Mouse (Mus musculus) ES-Bruce4 (cell line): ENCODE results near the gene Letm1. TPM values are rescaled to one million over a fixed set of nuclear protein-coding genes. Genes with fewer than 3 reads are reported as not detected.
A peak's percentile ranks its signal among the peaks of the same experiment; 100 is the strongest.

Experiments
- H3K27ac ChIP-seq: 2 replicates; pipeline ENCODE4 v1.5.1; 2012; ENCODE audit warnings: low read length, inconsistent platforms; ENCODE audit not compliant: insufficient read depth
- H3K27me3 ChIP-seq: 2 replicates; pipeline ENCODE4 v1.6.1; 2012; ENCODE audit warnings: mild to moderate bottlenecking, low read length, inconsistent platforms; ENCODE audit not compliant: control insufficient read depth, poor library complexity, insufficient read depth, severe bottlenecking
- H3K36me3 ChIP-seq: 2 replicates; pipeline ENCODE4 v1.6.1; 2012; ENCODE audit warnings: inconsistent platforms, mild to moderate bottlenecking, low read length, moderate library complexity; ENCODE audit not compliant: control insufficient read depth, poor library complexity, insufficient read depth, severe bottlenecking
- H3K4me1 ChIP-seq: one replicate; pipeline ENCODE4 v1.8.1; 2011; ENCODE audit warnings: low read length; ENCODE audit not compliant: control insufficient read depth, insufficient read depth
- H3K4me3 ChIP-seq: 2 replicates; pipeline ENCODE4 v1.5.1; 2011; ENCODE audit warnings: low read depth, mild to moderate bottlenecking, low read length
- H3K9ac ChIP-seq: 2 replicates; pipeline ENCODE4 v1.6.1; 2012; ENCODE audit warnings: low read depth, mild to moderate bottlenecking, inconsistent platforms; ENCODE audit not compliant: poor library complexity, severe bottlenecking
- H3K9me3 ChIP-seq: replicated peaks from 2 replicates; pipeline ENCODE4 v1.6.1; 2012; ENCODE audit warnings: mild to moderate bottlenecking, low read length, inconsistent platforms; ENCODE audit not compliant: control insufficient read depth, poor library complexity, insufficient read depth, severe bottlenecking
- CTCF ChIP-seq: IDR thresholded peaks from one replicate; pipeline ENCODE4 v1.8.1; 2011; ENCODE audit warnings: low read depth, low read length
- EP300 ChIP-seq: IDR thresholded peaks from 2 replicates; pipeline ENCODE4 v1.6.1; 2011; ENCODE audit warnings: low read depth, low read length; ENCODE audit not compliant: insufficient read depth
- POLR2A ChIP-seq: IDR thresholded peaks from one replicate; pipeline ENCODE4 v1.8.1; 2011; ENCODE audit warnings: low read length; ENCODE audit not compliant: insufficient read depth
- polyA plus RNA-seq: library from polyadenylated mRNA; stranded (reverse); fragments of >200 nt; gene quantifications from 2 replicates; pipeline ENCODE4 v1.2.4, GENCODE M21; 2011; ENCODE audit warnings: low read depth; ENCODE audit not compliant: missing spikeins, insufficient read depth, insufficient read length

The Letm1 gene
- polyA plus RNA-seq, 1 experiment = 34.2 TPM

DNA sequence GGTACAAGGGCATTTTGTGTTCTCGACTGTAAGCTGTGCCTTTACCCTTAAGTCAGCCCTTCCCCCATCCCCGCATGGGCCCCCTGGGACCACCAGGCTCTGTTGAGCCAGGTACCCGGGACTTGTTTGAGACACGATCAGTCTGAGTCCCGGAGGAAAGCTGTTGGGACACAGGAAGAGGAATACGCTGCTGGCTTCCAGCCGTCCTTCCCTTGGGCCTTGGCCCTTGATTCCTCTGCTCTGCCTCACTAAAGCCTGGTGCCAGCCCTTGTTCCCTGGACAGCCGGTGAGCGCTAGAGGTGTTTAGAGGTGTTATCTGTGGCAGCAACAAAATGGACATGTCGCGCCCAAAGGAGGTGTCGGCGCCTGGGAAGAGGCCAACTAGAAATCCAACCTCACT is 82.6 kb downstream of the Letm1 start:
- Histone ChIP-seq H3K4me3 (no peak overlapping the region), H3K36me3 (no peaks in the 10 kb centered on the region), H3K9me3 (0 out of 2 replicates have a peak, but pooled peaks cover 4% of the 10 kb centered on the region), H3K4me1 (peaks cover 6% of the 10 kb centered on the region), H3K9ac (no peak overlapping the region), H3K27me3 (no peaks in the 10 kb centered on the region), H3K27ac (no peak overlapping the region)
- TF ChIP-seq CTCF = no peak
- TF ChIP-seq POLR2A = no peak
- no peak for TF ChIP-seq EP300

DNA sequence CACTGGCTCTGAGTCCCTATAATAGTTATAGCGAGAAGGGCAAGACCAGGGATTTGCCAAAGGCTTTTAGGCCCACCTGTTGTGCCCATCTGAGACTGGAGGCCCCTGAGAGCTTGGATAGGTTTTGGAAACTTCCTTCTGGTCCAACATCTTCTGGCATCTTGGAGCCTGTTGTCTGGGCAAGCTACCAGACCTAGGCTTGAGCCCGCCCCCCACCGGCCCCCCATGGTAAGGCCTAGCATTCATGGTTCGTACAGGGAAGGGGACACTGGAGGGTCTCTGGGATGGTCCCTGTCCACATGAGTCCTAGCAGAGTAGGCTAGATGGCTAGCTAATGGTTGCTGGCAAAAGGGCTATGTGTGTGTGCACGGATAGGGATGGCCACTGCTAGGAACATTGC is 83.9 kb downstream of the Letm1 start:
- Histone ChIP-seq H3K36me3 (no peaks in the 10 kb centered on the region), H3K27me3 (no peaks in the 10 kb centered on the region), H3K4me3 (no peak overlapping the region), H3K4me1 (peaks cover 3% of the 10 kb centered on the region), H3K9ac (no peak overlapping the region), H3K9me3 (0 out of 2 replicates have a peak, but pooled peaks cover 4% of the 10 kb centered on the region), H3K27ac (no peak overlapping the region)
- TF ChIP-seq EP300 (no peak), POLR2A (no peak), CTCF (no peak)

DNA sequence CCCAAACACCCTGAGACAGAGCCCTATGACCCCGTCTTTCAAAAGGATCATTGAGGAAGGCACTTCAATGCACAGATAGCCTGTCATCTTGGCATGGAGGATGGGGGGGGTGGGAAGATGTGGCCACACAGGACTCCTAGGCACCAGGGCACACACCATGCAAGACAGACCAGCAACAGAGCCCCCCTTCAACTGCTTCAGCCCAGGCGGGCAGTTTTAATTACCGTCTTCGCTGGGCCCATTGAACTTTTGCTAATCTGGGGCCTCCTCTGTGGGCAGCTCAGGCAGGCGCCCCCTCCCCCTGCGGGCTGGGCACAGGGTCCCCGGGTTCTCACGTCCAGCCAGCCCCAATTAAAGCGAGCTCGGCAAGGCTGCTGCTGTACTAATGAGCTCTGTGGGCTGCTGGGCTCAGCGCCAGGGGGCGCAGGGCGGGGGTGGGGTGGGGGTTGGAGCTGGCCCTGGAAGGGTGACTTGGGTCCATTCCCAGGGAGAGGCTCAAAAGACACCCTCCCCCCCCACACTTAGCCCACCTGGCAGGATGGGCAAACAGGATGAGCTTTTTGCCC is 84.6 kb downstream of the Letm1 start:
- H3K9ac ChIP-seq = no peak overlapping the region
- H3K27ac ChIP-seq = no peak overlapping the region
- H3K36me3 ChIP-seq = no peaks in the 10 kb centered on the region
- H3K4me3 ChIP-seq = no peak overlapping the region
- TF ChIP-seq EP300 (no peak), POLR2A (no peak), CTCF (no peak)
- H3K9me3 ChIP-seq = 0 out of 2 replicates have a peak, but pooled peaks cover 4% of the 10 kb centered on the region
- no peaks in the 10 kb centered on the region for H3K27me3 ChIP-seq
- H3K4me1 ChIP-seq = peaks cover 3% of the 10 kb centered on the region

DNA sequence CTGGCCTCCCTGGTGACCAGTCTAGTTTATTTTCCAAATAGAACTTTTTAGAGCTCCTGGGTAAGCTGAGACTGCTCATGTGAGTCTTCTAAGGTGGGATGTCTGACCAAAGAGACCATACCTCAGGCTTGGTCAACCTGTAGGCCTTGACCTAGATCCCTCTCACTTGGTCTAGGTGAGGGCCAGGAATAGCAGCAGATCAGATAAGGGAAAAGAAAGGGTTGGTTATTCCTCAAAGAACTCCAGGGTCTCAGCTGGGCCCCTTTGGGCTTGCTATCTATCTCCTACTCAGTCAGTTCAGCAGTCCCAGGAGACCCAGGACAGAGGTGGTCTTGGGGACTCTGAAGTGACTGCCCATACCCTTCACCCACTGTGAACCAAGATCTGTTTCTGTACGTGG is 85.1 kb downstream of the Letm1 start:
- H3K27ac ChIP-seq = no peak overlapping the region
- 0 out of 2 replicates have a peak, but pooled peaks cover 4% of the 10 kb centered on the region for H3K9me3 ChIP-seq
- peaks cover 3% of the 10 kb centered on the region for H3K4me1 ChIP-seq
- H3K4me3 ChIP-seq = no peak overlapping the region
- TF ChIP-seq CTCF (no peak), EP300 (no peak), POLR2A (no peak)
- H3K27me3 ChIP-seq = no peaks in the 10 kb centered on the region
- H3K9ac ChIP-seq = no peak overlapping the region
- no peaks in the 10 kb centered on the region for H3K36me3 ChIP-seq

DNA sequence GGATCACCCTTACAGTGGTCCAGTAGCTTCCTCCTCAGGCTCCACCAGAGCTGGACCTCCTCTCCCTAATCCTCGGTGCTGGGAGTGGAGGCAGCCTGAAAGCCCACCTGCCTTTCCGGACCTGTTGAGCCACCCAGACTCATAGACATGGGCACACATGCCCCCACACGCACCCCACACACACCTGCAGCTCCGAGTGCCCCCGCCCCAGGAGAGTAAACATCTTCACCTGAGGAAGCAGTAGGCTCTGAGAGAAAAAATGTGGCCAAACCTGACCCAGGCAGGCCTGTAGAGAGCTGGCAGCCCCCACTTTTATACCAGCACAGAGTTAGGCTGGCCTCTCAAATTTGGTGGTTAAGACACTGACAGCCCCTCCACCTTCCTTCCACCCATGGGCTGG is 86.2 kb downstream of the Letm1 start:
- TF ChIP-seq POLR2A = no peak
- no peak for TF ChIP-seq EP300
- no peak for TF ChIP-seq CTCF
- Histone ChIP-seq H3K27me3 (no peaks in the 10 kb centered on the region), H3K36me3 (no peaks in the 10 kb centered on the region), H3K4me1 (peaks cover 3% of the 10 kb centered on the region), H3K4me3 (no peak overlapping the region), H3K9me3 (0 out of 2 replicates have a peak, but pooled peaks cover 4% of the 10 kb centered on the region), H3K9ac (no peak overlapping the region), H3K27ac (no peak overlapping the region)

DNA sequence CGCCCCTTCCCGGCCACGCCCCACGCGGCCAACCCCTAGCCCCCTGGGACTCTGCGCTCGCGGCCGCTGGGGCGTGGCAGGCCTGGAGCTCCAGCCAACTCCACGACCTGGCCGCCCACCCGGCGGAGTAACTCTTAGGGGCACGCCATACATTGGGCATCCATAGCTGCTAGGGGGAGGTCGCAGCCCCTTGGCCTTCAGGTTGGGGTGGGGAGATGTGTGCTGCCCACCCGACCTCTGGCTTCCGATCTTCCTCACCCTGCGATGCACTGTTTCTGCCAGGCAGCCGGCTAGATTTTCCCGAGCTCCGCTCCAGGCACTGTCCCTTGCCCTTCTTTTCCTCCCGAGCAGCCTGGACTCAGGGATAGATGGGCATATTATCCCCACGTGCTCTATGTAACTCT is 86.9 kb downstream of the Letm1 start:
- peak overlapping the region; percentile 79 for H3K9ac ChIP-seq
- H3K4me3 ChIP-seq = peak overlapping the region; percentile 37
- no peak overlapping the region for H3K27ac ChIP-seq
- H3K36me3 ChIP-seq = no peaks in the 10 kb centered on the region
- H3K27me3 ChIP-seq = no peaks in the 10 kb centered on the region
- TF ChIP-seq POLR2A = no peak
- no peak for TF ChIP-seq CTCF
- TF ChIP-seq EP300 = no peak
- H3K9me3 ChIP-seq = 0 out of 2 replicates have a peak, but pooled peaks cover 4% of the 10 kb centered on the region
- H3K4me1 ChIP-seq = peaks cover 3% of the 10 kb centered on the region
